Mouse (Mus musculus) left cerebral cortex, postnatal 36 days (tissue): Measurements from ENCODE around the gene Kcne4. TPM values are rescaled to one million over a fixed set of nuclear protein-coding genes. Genes with fewer than 3 reads are reported as not detected.

Experiments
- DNase-seq, 2 experiments: peaks; one replicate each; pipeline ENCODE4 v3.0.0; 2021 to 2022; ENCODE audit warnings: low spot score in 2 of 2, mixed read lengths in 1 of 2
- intact Hi-C: fragments of 180-260 bp; cut with DNase I; formaldehyde crosslinking; loops from one replicate; pipeline ENCODE4 v1.15.1; 2025
- total RNA-seq, 2 experiments: library from RNA; stranded (reverse); gene quantifications; 2 replicates each; pipeline ENCODE4 v1.2.3; 2021

The Kcne4 gene
- total RNA-seq, 2 experiments from 2014 or later, result 1.1 to 1.3 TPM

DNA sequence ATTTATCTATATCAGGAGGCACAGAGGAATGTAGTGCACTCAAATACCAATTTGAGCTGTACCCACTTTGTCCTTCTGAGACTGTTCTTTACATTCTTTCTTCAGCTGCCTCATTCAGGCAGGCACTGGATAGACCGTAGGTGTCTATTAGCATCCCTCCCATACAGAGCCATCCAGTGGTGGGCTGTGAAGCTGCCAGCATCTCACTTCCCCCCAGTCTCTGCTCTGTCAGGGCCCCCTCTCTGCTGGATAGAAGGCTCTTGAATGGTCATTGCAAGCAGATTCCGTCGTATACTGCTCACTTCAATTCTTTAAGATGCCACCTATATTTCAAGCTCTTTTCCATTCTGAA, 36.5 kb downstream of the Kcne4 start:
- no peak for DNase-seq
- intact Hi-C loops, result no loop called here

DNA sequence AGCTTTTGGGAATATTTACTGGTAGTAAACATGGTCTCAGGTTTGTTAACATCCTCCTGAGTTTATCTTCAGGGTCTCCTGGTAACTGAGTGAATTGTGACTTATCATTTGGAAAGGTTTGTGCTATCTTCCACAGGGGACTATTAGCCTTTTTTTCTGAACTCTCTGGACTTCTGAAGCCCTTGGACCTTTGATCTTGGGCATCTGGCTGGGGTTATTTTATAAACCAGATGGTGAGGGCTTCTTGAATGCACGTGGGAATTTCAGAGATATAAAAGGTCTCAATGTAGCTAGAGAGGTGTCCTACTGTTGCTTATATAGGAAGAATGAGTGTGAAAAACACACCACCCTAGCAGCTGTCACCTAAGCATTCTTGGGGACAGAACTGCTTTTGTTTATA, 37.7 kb downstream of the Kcne4 start:
- intact Hi-C loops, result no loop called here
- DNase-seq, result no peak

GRCm38 (mm10) chr1:78859573-78859972, 43.0 kb downstream of the Kcne4 start:
- no peak for DNase-seq
- intact Hi-C loops, result no loop called here

- DNase-seq, result no peak
- intact Hi-C loops, result no loop called here
Observed at GRCm38 (mm10) chr1:78860056-78860455, 43.5 kb downstream of the Kcne4 start.

DNA sequence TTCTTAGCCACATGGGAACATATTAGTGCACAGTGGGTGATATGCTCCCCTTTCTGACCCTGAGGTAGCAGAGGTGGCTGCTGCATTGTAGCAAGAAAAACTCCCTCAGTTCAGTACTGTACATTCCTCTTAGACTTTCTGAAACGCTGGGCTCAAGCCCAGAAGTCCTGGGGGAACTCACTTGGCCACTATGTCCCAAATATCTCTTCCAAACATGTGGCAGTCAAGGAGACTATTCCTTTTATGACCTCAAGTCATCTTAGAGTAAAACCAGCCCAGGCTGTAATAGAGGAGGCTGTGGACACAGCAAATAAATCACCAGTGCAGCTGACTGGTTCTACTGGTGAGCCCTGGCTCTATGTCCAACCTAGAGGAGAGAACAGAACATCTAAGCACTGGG, 45.7 kb downstream of the Kcne4 start:
- intact Hi-C loops, result no loop called here
- no peak for DNase-seq

DNA sequence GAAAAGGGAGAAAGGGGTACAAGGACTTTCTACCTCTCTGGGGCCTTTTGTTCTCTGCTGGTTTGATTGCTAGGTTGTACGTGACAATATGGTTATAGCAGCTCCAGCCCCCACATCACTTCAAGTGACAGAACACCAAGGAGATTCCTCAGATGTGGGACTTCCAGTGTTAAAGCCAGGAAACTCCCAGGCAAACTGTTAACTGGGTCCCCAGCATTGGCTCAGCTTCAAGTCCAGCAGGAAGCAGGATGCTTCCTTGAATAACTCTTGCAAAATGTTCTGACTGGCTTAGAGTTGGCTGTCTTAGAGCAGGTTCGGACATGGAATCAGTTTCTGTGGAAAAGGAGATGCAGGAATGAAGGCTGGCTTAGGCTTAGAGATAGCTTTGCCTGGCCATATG, 47.3 kb downstream of the Kcne4 start:
- intact Hi-C loops, result no loop called here
- DNase-seq, result peak; percentile 37 to 46

GRCm38 (mm10) chr1:78864351-78864750, 47.8 kb downstream of the Kcne4 start:
- intact Hi-C loops, result no loop called here
- peak in 1 of 2 experiments; percentile 9 for DNase-seq

DNA sequence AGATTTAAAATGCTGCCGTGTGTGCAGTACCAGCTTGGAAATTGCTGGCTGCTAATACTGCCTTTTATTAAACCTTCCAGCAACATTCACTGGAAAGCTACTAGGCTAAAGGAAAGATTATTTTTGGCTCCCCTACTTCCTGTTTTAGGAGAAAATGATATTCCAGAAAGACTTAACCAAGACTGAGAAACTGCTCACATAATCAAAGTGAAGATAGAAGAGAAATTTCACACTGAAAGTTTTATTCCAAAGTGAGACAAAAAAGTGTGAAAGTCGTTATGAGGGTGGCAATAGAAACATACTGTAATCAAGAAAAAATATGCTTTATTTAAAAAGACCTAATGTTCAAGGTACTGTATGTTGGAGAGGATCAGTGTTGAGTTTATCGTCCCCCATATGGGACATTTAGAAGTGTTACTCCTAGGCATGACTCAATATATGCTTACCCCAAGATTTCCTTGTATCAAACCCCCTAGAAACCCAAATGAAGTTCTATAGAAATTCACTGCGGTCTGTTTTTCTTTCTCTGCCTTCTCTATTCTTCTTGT, 48.3 kb downstream of the Kcne4 start:
- DNase-seq, result no peak
- intact Hi-C loops, result no loop called here

GRCm38 (mm10) chr1:78865991-78866390, 49.4 kb downstream of the Kcne4 start:
- no peak for DNase-seq
- intact Hi-C loops, result no loop called here

- intact Hi-C loops, result no loop called here
- DNase-seq, result no peak
Observed at GRCm38 (mm10) chr1:78866455-78866854, 49.9 kb downstream of the Kcne4 start.

Other genes with a start within 250 kb of the Kcne4 start
- 100 to 1,000 TPM; 159 to 167 TPM for gene Acsl3, start 158.9 kb upstream of the Kcne4 start, total RNA-seq
- 10 to 100 TPM; 12.5 to 17.3 TPM for gene Utp14b, start 158.7 kb upstream of the Kcne4 start, total RNA-seq